Mouse (Mus musculus): ENCODE measurements around the gene Nup88. TPM values are rescaled to one million over a fixed set of nuclear protein-coding genes. Genes with fewer than 3 reads are reported as not detected.

The Nup88 gene
- 100 to 1,000 TPM in 1 of 2 experiments, 10 to 100 TPM in 1; 88.8 to 112 TPM for polyA plus RNA-seq (2017; shearing (Covaris generic))

DNA sequence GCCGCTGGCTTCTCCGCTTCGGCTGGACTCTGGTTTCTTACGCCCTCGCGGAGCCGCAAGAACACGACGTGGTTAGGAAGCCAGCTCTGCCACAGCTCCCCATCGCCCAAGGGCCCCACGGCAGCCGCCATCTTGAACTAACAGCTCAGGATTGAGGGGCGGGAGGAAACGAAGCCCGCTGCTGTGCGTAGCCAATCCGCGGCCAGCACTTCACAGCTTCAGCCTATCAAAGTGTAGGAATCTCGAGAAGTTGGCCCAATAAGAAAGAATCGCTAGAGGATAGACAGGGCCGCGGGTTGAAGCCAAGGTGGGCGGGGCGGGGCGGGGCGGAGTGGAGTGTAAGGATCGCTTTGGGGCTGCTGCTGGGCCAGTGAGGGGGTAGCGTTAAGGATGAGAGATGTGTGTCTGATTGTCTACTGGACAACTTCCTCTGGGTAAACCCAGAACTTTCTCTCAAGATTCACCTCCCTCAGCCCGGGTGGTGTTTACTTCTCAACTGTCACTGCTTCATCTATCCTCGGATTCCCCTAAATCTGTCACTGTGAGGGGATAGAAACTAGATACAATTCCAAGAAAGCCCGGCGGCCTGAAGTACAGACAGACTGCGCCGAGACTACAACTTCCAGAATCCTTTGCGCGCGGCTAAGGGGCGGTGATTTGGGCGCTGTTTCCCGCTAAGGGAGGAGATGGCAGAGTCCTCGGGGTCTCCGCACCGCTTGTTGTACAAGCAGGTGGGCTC, at the start of gene Nup88, which contains the start of gene Rpain:
Gene Nup88, minus strand, starts transcription at position 153 of the 739 bp plus-strand sequence.
Gene Rpain, plus strand, starts transcription at position 393 of the 739 bp plus-strand sequence.

DNA sequence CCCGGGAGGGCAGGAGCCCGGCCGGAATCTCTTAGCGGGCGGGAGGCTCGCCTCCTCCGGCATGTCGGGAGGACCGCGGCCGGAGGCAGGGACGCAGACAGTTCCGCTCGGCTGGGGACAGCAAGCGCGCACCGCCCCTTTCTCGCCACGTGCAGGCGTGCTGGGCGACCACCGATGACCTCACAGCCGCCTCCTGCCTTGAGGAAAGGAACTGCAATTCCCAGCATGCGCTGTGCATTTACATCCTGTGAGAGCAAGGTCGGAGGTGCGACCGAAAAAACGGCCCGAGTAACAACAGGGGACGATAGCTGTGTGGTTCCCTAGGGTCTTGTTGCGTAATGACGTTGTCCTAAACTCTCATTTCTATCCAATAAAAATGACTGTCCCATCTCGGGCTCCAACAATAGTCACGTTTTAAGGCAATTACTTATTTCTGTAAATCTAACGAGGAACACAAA, 34.6 kb upstream of the Nup88 start, which contains the start of gene Dhx33:
Gene Dhx33, minus strand, starts transcription at position 122 of the 458 bp plus-strand sequence.

DNA sequence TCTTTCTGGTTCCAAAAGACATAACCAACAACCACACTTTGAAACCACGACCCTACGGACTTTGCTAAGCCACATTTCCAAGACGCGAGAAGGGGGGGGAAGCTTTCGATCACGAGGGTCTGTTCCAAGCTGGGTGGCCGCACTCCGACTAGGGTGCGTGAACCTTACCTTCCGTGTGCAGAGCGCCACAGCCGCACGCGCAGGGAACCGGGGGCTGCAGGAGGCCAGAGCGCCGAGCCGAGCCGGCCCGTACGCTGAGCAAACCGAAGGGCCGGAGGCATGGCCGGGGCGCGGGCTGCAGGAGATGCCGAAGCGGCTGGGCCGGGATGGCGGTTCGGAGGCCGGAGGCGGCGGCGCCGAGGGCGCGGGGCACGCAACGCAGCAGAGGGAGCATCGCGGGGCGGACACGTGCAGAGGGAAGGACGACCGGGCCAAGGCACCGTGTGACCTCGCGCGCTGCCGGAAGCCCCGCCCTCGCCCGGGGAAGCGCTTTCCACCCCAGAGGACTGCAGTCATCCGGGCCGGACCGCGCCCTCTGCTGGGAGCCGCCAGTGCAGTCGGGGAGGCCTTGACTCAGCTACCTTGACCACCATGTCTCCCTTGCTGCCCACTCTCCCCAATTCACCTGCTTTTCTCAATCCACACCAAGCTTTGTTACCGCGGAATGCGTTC, 12.9 kb upstream of the Nup88 start, which contains the start of gene C1qbp:
Gene C1qbp, minus strand, starts transcription at position 470 of the 672 bp plus-strand sequence.

Other genes starting within 250 kb of the Nup88 start
- gene Zfp3, start 205.8 kb downstream of the Nup88 start, polyA plus RNA-seq (2017; shearing (Covaris generic)): 1 to 10 TPM; 8.9 to 9.4 TPM
- 1 to 10 TPM in 1 of 2 experiments, not detected in 1; 1.1 TPM for gene Scimp, start 157.4 kb downstream of the Nup88 start, polyA plus RNA-seq (2017; shearing (Covaris generic))
- 10 to 100 TPM; 48.1 to 65.4 TPM for gene Rabep1, start 125.2 kb downstream of the Nup88 start, polyA plus RNA-seq (2017; shearing (Covaris generic))
- 10 to 100 TPM; 73.2 to 79.7 TPM for gene Rpain, start 240 bp upstream of the Nup88 start, polyA plus RNA-seq (2017; shearing (Covaris generic))
- gene C1qbp, start 13.1 kb upstream of the Nup88 start, polyA plus RNA-seq (2017; shearing (Covaris generic)): 100 to 1,000 TPM; 103 to 126 TPM
- gene Dhx33, start 34.5 kb upstream of the Nup88 start, polyA plus RNA-seq (2017; shearing (Covaris generic)): 10 to 100 TPM; 18.9 to 29.7 TPM
- 10 to 100 TPM; 33.2 to 53.7 TPM for gene Mis12, start 49.6 kb upstream of the Nup88 start, polyA plus RNA-seq (2017; shearing (Covaris generic))
- 10 to 100 TPM; 73.5 to 96.0 TPM for gene Derl2, start 49.9 kb upstream of the Nup88 start, polyA plus RNA-seq (2017; shearing (Covaris generic))
- gene 6330403K07Rik, start 63.5 kb upstream of the Nup88 start, polyA plus RNA-seq (2017; shearing (Covaris generic)): 10 to 100 TPM in 1 of 2 experiments, 1 to 10 TPM in 1; 7.5 to 26.8 TPM
- under 1 TPM in 1 of 2 experiments, not detected in 1; 0.70 TPM for gene Nlrp1a, start 174.7 kb upstream of the Nup88 start, polyA plus RNA-seq (2017; shearing (Covaris generic))